Mouse (Mus musculus): ENCODE measurements at regions not wholly inside any gene's neighbourhood (a gene's known extent, or its start where the extent isn't known, plus 50 kb on each side); places are given as distances from the start of the nearest gene placed in this dataset.

- no peak for TF ChIP-seq CTCF (IDR thresholded peaks at IDR 0.05; ENCODE audit: low read depth, low read length)
- TF ChIP-seq POLR2A (IDR thresholded peaks at IDR 0.05; ENCODE audit: insufficient read depth, low read length): no peak
Observed at GRCm38 (mm10) chr12:29353777-29354496, 174.2 kb upstream of the Myt1l start.

Data from ES-Bruce4 (cell line).